Mouse (Mus musculus) bone marrow macrophage, adult 2 months (primary cell): Measurements from ENCODE around the gene Rex1bd.

Source experiments
- CTCF ChIP-seq: IDR thresholded peaks from 2 replicates; pipeline ENCODE4 v1.5.1; 2012; ENCODE audit warnings: low read depth, mild to moderate bottlenecking, low read length, moderate library complexity
- POLR2A ChIP-seq: IDR thresholded peaks from 2 replicates; pipeline ENCODE4 v1.6.1; 2012; ENCODE audit warnings: mild to moderate bottlenecking, low read depth, low read length, borderline replicate concordance

- no peak for TF ChIP-seq POLR2A
- no peak for TF ChIP-seq CTCF
Measured at GRCm38 (mm10) chr8:70487993-70488796, 18.4 kb downstream of the Rex1bd start.
